Mouse (Mus musculus) limb, embryonic 11.5 days (tissue): ENCODE results near the gene Chd4. TPM values are rescaled to one million over a fixed set of nuclear protein-coding genes. Genes with fewer than 3 reads are reported as not detected.

Source experiments
- ATAC-seq: fragments of 200-750 bp; cut with Nextera tagmentation; 2 replicates; pipeline ENCODE4 v1.8.0; 2017; ENCODE audit warnings: low read depth; ENCODE audit not compliant: insufficient number of reproducible peaks, low FRiP score, low TSS enrichment
- DNase-seq: peaks from one replicate; pipeline ENCODE4 v3.0.0-alpha.2; 2015; ENCODE audit warnings: low spot score
- H3K27ac ChIP-seq: fragments of 300-500 bp; sonication (generic); replicated peaks from 2 replicates; pipeline ENCODE4 v1.5.1; 2014; ENCODE audit warnings: low read depth, mild to moderate bottlenecking, low read length
- H3K27me3 ChIP-seq: fragments of 300-500 bp; sonication (generic); 2 replicates; pipeline ENCODE4 v1.6.1; 2014; ENCODE audit warnings: mild to moderate bottlenecking, low read length, mixed read lengths; ENCODE audit not compliant: control insufficient read depth, insufficient read depth
- H3K36me3 ChIP-seq: fragments of 300-500 bp; sonication (generic); 2 replicates; pipeline ENCODE4 v1.6.1; 2014; ENCODE audit warnings: mild to moderate bottlenecking, low read length, moderate library complexity, mixed read lengths; ENCODE audit not compliant: control insufficient read depth, insufficient read depth
- H3K4me1 ChIP-seq: fragments of 300-500 bp; sonication (generic); 2 replicates; pipeline ENCODE4 v1.6.1; 2014; ENCODE audit warnings: low read length, mixed read lengths; ENCODE audit not compliant: control insufficient read depth, insufficient read depth
- H3K4me2 ChIP-seq: fragments of 300-500 bp; sonication (generic); 2 replicates; pipeline ENCODE4 v1.6.1; 2014; ENCODE audit warnings: low read depth, mild to moderate bottlenecking, moderate library complexity; ENCODE audit not compliant: severe bottlenecking
- H3K4me3 ChIP-seq: fragments of 300-500 bp; sonication (generic); 2 replicates; pipeline ENCODE4 v1.5.1; 2014; ENCODE audit warnings: low read depth, low read length
- H3K9ac ChIP-seq: fragments of 300-500 bp; sonication (generic); 2 replicates; pipeline ENCODE4 v1.6.1; 2014; ENCODE audit warnings: mild to moderate bottlenecking, low read length
- H3K9me3 ChIP-seq: fragments of 300-500 bp; sonication (generic); 2 replicates; pipeline ENCODE4 v1.6.1; 2016; ENCODE audit warnings: low read length; ENCODE audit not compliant: control insufficient read depth
- WGBS: fragments of 180-500 bp; shearing (Covaris S2); extraction: QIAGEN DNeasy Blood & Tissue Kit; methylation state at CpG from one replicate; pipeline ENCODE4 v1.1.7; 2014; 5-methylcytosine and 5-hydroxymethylcytosine counted together
- polyA plus RNA-seq: library from polyadenylated mRNA; unstranded; fragments of >200 nt; fragmentation: Nextera tagmentation; extraction: Ambion mirVana; gene quantifications from 2 replicates; pipeline ENCODE4 v1.2.1, GENCODE M21; 2014

Gene Chd4
- polyA plus RNA-seq, 1 experiment from 2014 or later, result 117 TPM

- no peaks in the 10 kb centered on the region for H3K27me3 ChIP-seq
- H3K9ac ChIP-seq, result peak overlapping the region; percentile 89
- DNase-seq (peak; percentile 68), ATAC-seq (peak; percentile 36)
- peak overlapping the region; percentile 94 for H3K4me2 ChIP-seq
- peaks cover 26% of the 10 kb centered on the region for H3K4me1 ChIP-seq
- WGBS, result 0% methylated on average over 40 of the region's 44 CpGs
- H3K36me3 ChIP-seq, result peaks cover 21% of the 10 kb centered on the region
- H3K4me3 ChIP-seq, result peak overlapping the region; percentile 100
- no peaks in the 10 kb centered on the region for H3K9me3 ChIP-seq
- H3K27ac ChIP-seq, result peak overlapping the region; percentile 95
These were observed 990 bp downstream of the Chd4 start for GRCm38 (mm10) chr6:125096597-125097345.

DNA sequence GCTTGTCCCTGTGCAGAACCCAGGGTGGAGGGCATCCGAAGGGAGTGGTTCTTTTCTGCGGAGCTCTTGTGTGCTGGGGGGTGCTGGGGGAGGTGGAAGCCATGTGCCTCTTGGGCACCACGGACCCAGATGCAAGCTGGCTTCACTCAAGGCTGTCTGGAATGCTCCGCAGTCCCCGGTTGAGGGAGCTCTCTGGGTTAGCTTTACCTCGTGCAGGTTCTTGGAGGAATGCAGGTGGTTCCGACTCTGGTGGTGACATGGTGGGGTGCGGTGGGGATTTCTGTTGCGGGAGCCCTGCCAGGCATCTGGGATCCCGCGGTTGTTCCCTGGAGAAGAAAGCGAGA is 1.5 kb downstream of the Chd4 start:
- H3K27ac ChIP-seq, result peak overlapping the region; percentile 95
- H3K4me1 ChIP-seq, result peaks cover 26% of the 10 kb centered on the region
- whole genome bisulfite sequencing, result 1% methylated on average over 12 of the region's 12 CpGs
- peak overlapping the region; percentile 89 for H3K9ac ChIP-seq
- peaks cover 25% of the 10 kb centered on the region for H3K36me3 ChIP-seq
- ATAC-seq (no peak), DNase-seq (peak; percentile 40)
- peak overlapping the region; percentile 100 for H3K4me3 ChIP-seq
- H3K9me3 ChIP-seq, result no peaks in the 10 kb centered on the region
- H3K4me2 ChIP-seq, result peak overlapping the region; percentile 94
- no peaks in the 10 kb centered on the region for H3K27me3 ChIP-seq

- Histone ChIP-seq H3K27ac (no peak overlapping the region), H3K9ac (peak overlapping the region; percentile 89), H3K4me1 (peaks cover 26% of the 10 kb centered on the region), H3K27me3 (no peaks in the 10 kb centered on the region), H3K4me2 (peak overlapping the region; percentile 94), H3K4me3 (peak overlapping the region; percentile 100), H3K36me3 (peaks cover 31% of the 10 kb centered on the region), H3K9me3 (no peaks in the 10 kb centered on the region)
- 65% methylated on average over 8 of the region's 8 CpGs for WGBS
- no peak for ATAC-seq
- DNase-seq, result no peak
These were observed 2.2 kb downstream of the Chd4 start for GRCm38 (mm10) chr6:125097951-125098350.

DNA sequence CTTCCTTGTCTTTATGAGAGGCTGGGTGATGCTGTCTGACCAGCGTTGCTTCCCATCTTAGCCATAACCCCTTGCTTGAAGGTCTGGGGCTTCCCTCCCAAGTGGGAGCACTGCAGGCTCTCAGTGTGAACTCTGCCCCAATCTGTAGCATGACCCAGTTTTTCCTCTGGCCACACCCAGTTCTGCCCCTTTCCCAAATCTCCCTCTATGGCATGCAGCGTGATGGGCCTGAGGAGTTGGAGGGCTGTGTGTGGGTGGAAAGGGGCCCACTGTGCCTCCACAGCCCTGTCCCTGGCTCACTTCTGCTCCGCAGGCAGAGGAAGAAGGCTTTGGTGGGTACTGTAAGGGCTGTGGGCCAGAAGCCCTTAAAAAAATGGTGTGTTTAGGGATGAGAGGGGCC is 2.7 kb downstream of the Chd4 start:
- Histone ChIP-seq H3K27ac (no peak overlapping the region), H3K9me3 (no peaks in the 10 kb centered on the region), H3K4me3 (peak overlapping the region; percentile 100; the same call in 1 of the 2 replicates), H3K4me2 (peak overlapping the region; percentile 94), H3K9ac (peak overlapping the region; percentile 22), H3K36me3 (peaks cover 33% of the 10 kb centered on the region), H3K4me1 (peaks cover 26% of the 10 kb centered on the region), H3K27me3 (no peaks in the 10 kb centered on the region)
- WGBS, result 78% methylated on average over 3 of the region's 3 CpGs
- DNase-seq (no peak), ATAC-seq (no peak)

DNA sequence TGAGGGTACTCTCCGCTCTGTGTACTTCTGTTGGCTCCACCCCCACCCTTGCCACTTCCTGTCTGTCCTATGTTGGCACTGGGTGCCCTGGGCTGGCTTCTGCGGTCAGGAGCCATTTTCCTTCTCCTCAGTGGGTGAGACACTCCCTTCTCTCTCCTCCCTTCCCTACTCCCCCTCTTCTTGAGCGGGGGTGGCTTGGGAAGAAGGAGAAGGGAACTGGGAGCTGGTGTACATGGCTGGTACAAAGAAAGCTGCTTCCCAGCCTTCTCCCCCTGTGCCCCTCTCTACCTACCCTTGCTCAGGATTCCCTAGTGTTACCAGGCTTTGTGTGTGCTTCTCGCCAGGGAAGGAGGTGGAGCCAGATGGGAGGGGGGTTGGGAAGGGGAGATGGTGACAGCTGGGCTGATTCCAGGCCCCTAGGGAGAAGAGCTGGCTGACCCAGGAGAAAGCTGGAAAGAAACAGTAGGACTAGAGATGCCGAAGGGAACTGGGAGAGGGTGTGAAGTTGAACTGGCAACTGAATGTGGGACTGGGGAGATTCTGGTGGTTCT is 3.7 kb downstream of the Chd4 start:
- peaks cover 37% of the 10 kb centered on the region for H3K36me3 ChIP-seq
- no peak for DNase-seq
- peaks cover 26% of the 10 kb centered on the region for H3K4me1 ChIP-seq
- H3K4me2 ChIP-seq, result peak overlapping the region; percentile 94; the same call in 1 of the 2 replicates
- peak overlapping the region; percentile 45; the same call in 1 of the 2 replicates for H3K9ac ChIP-seq
- ATAC-seq, result no peak
- H3K4me3 ChIP-seq, result peak overlapping the region; percentile 10; the same call in 1 of the 2 replicates
- H3K9me3 ChIP-seq, result no peaks in the 10 kb centered on the region
- H3K27me3 ChIP-seq, result no peaks in the 10 kb centered on the region
- WGBS, result 63% methylated on average over 5 of the region's 5 CpGs
- H3K27ac ChIP-seq, result no peak overlapping the region

DNA sequence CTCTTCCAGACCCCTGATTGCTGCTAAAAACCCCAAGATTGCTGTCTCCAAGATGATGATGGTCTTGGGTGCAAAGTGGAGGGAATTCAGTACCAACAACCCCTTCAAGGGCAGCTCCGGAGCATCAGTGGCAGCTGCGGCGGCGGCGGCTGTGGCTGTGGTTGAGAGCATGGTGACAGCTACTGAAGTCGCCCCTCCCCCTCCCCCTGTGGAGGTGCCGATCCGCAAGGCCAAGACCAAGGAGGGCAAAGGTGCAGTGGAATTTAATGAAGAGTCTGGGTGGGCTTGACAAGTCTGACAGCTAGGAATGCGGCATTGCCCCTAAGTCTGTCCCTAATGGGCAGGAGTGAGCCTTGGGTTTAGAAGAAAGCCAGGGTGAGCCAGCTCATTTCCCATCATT is 5.7 kb downstream of the Chd4 start:
- H3K4me2 ChIP-seq, result no peak overlapping the region
- WGBS, result 66% methylated on average over 9 of the region's 9 CpGs
- no peak overlapping the region for H3K4me3 ChIP-seq
- peaks cover 54% of the 10 kb centered on the region for H3K36me3 ChIP-seq
- H3K4me1 ChIP-seq, result peaks cover 26% of the 10 kb centered on the region
- ATAC-seq, result no peak
- DNase-seq, result peak; percentile 46
- no peaks in the 10 kb centered on the region for H3K27me3 ChIP-seq
- no peak overlapping the region for H3K9ac ChIP-seq
- no peak overlapping the region for H3K27ac ChIP-seq
- H3K9me3 ChIP-seq, result no peaks in the 10 kb centered on the region

DNA sequence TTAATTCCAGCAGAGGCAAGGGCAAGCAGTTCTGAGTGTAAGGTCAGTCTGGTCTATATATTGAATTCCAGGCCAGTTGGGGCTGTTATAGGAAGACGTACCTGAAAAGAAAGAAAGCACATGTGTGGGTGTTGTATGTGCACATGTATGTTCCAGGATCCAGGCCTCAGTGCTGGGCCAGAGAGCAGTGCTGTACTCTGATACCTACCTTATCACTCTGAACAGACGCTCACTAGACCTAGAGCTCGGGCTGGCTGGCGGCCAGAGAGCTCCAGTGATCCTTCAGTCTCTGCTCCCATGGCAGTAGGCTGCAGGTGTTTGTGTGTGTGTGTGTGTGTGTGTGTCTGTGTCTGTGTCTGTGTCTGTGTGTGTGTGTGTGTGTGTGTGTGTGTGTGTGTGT is 8.4 kb downstream of the Chd4 start:
- Histone ChIP-seq H3K4me2 (no peak overlapping the region), H3K27me3 (no peaks in the 10 kb centered on the region), H3K9me3 (no peaks in the 10 kb centered on the region), H3K27ac (no peak overlapping the region), H3K36me3 (peaks cover 75% of the 10 kb centered on the region), H3K9ac (no peak overlapping the region), H3K4me1 (peaks cover 9% of the 10 kb centered on the region), H3K4me3 (no peak overlapping the region)
- no peak for ATAC-seq
- DNase-seq, result no peak
- 90% methylated on average over 4 of the region's 4 CpGs for WGBS

DNA sequence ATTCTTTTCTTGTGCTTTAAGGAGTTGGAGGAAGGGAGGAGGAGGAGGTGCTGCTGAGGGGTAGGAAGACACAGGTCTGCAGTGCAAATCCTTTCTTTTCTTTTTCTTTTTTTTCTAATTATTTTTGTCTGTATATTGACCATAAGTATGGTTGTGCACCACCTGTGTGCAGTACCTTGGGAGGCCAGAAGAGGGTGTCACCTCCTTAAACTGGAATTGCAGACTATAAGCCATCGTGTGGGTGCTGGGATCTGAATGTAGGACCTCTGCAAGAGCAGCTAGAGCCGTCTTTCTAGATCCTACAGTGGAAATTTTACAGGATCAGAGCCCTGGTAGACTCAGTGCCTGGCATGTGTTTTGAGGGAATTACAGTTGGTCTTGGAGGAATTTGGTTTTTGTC is 11.9 kb downstream of the Chd4 start:
- 94% methylated on average over 2 of the region's 2 CpGs for WGBS
- Histone ChIP-seq H3K27ac (no peak overlapping the region), H3K36me3 (peaks cover 86% of the 10 kb centered on the region), H3K9ac (no peak overlapping the region), H3K27me3 (no peaks in the 10 kb centered on the region), H3K4me1 (no peaks in the 10 kb centered on the region), H3K9me3 (no peaks in the 10 kb centered on the region), H3K4me2 (no peak overlapping the region), H3K4me3 (no peak overlapping the region)
- DNase-seq (no peak), ATAC-seq (no peak)
